Mouse (Mus musculus) adipocyte (in vitro differentiated cells): ENCODE data around the gene Gsdma2.
A peak's percentile ranks its signal among the peaks of the same experiment; 100 is the strongest.
"Not testable (repeated sequence)": the region's sequence is repeated elsewhere in the genome, so short reads cannot be mapped to it uniquely, and the experiment has no call there.

Experiments
- DNase-seq: peaks from one replicate; pipeline ENCODE4 v3.0.0-alpha.2; 2016; ENCODE audit warnings: low spot score

Gene Gsdma2

DNA sequence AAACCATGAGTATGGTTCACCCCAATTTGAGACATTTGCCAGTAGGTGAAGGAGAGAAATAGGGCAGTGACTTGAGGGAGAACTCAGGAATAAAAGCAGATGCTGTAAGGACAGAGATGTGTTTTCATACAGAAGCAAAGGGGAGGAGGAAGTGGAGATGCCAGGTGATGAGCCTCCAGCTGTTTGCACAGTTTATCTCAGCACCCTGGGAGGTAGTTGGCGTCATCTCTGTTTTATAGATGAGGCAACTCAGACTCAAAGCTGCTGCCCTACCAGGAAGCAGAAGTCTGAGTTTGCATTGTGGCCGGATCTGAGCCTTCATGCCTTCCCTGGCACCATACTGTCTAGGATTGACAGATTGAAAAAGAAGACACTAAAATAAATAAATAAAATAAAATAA, 22.4 kb downstream of the Gsdma2 start:
- no peak for DNase-seq

GRCm38 (mm10) chr11:98671284-98671815, 24.8 kb downstream of the Gsdma2 start:
- no peak for DNase-seq

- peak; percentile 29 for DNase-seq
Observed at GRCm38 (mm10) chr11:98671857-98672256, 25.3 kb downstream of the Gsdma2 start.

DNA sequence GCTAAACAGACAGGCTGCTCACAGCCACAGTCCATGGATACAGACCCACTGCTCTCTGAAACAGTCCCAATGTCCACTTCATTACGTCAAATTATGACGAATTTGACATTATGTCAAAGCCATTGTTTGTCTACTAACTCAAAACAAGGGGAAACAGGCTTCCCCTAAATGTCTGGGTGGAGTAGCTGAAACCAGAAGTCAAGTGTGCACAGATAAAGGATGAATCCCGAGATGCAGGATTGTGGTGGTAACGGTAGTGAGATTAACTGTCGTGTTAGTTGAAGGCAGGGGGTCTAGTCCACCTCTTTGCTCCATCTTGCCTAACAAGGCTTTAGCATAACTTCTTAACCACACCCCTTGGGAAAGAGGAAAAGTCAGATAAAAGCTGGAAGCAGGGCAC, 25.9 kb downstream of the Gsdma2 start:
- no peak for DNase-seq

DNA sequence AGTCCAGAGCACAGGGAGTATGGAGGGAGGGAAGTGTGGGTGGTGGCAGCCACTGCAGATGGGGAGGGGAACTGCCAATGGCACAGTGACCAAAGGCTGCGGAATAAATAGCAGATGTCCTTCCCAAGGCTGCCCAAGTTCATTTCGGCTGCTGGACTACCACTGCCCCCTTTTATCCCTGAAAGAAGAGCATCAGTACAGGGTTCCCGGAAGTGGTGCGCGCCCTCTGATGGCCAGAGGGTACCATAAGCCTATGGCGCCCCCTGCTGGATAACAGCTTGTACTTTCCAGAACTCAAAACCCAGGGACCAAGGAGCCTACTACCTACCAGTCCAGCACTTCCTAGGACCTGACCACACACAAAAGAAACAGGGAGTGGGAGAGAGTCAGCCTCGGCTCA, 26.6 kb downstream of the Gsdma2 start:
- DNase-seq: peak; percentile 45

- DNase-seq: no peak
Observed at GRCm38 (mm10) chr11:98675829-98676363, 29.3 kb downstream of the Gsdma2 start.

- no peak for DNase-seq
Observed at GRCm38 (mm10) chr11:98680023-98680422, 33.5 kb downstream of the Gsdma2 start.

DNA sequence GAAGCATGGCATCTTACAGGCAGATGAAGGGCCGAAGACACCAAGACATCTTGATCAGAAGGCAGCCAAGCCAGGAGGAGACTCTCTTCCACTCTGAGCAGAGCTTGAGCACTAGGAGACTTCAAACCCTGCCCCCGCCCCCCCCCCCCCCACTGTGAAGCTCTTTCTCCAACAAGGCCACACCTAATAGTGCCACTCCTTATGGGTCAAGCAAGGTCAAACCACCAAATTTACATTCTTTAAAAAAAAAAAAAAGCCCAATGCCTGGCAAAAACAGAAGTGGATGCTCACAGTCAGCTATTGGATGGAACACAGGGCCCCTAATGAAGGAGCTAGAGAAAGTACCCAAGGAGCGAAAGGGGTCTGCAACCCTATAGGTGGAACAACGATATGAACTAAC, 34.0 kb downstream of the Gsdma2 start:
- not testable (repeated sequence) for DNase-seq

- DNase-seq: no peak
Observed at GRCm38 (mm10) chr11:98681186-98681585, 34.6 kb downstream of the Gsdma2 start.

GRCm38 (mm10) chr11:98681786-98682745, 35.5 kb downstream of the Gsdma2 start, which contains the start of gene Psmd3:
Gene Psmd3, plus strand, starts transcription at chr11:98682554.
- peak; percentile 99 for DNase-seq

DNA sequence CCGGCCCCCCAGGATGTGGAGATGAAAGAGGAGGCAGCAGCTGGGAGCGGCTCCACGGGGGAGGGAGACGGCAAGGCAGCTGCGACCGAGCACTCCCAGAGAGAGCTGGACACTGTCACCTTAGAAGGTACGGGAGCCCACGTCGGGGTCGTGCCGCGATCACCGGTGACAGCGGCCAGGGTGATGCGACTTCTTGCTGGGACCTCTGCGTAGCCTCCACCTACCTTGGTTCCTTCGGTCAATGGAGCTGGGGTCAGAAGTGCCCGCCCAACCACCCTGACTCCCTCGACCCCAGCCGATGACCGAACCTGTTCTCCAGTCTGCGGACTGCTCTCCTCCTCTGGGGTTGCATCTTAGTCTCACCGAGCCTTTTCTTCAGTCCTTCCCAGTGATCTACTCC, 36.3 kb downstream of the Gsdma2 start:
- DNase-seq: no peak

GRCm38 (mm10) chr11:98685642-98686041, 39.1 kb downstream of the Gsdma2 start:
- DNase-seq: no peak

DNA sequence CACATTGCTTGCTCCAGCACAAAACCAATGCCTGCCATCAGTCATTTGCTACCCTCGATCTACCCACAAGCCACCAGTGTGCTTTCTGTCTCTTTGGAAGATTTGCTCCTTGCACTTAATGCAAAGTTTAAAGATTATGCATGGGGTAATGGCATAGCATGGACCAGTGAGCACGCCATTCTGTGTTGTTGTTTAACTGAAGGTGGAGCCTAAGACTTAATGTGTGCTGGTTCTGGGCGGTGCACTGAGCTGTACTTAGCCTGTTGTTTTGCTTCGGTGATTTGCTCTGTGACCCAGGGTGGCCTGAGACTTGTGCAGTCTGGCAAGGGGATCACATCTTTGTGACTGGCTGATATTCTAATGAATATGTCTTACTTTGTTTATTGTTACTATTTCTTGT, 40.4 kb downstream of the Gsdma2 start:
- no peak for DNase-seq

DNA sequence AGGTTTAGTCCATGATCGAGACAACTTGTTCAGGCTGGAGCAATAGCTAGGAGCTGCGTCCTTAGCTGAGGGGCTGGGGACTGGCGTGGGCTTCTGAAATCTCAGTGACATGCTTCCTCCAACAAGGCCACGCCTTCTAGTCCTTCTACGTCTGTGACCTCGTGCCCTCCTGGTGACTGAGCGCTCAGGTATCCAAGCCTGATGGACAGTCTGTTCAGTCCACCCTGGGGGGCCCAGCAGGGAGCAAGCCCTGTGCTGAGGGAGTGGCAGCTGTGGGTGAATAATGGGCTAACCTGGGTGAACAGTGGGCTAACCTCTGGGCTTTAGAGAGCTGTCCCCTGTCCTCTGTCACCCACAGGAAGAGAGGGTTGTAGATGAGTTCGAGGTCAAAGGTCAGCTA, 41.5 kb downstream of the Gsdma2 start:
- no peak for DNase-seq

DNA sequence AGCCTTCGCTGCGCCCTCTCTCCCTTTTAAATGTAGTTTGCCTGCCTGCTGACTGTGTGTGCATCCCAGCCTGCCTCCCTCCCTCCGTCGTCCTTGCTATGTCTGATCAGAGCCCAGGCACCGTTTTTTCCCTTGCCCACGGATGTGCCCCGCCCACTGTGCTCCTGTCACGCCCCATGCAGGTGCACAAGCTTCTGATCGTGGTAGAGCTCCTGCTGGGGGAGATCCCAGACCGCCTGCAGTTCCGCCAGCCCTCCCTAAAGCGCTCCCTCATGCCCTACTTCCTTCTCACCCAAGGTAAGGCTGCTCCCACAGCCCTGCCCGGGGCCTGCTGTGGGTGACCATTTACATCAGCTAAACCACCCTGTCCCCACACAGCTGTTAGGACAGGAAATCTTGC, 46.6 kb downstream of the Gsdma2 start:
- DNase-seq: no peak

GRCm38 (mm10) chr11:98693746-98694145, 47.2 kb downstream of the Gsdma2 start:
- DNase-seq: no peak

GRCm38 (mm10) chr11:98694301-98694700, 47.7 kb downstream of the Gsdma2 start:
- DNase-seq: no peak

- no peak for DNase-seq
Observed at GRCm38 (mm10) chr11:98695408-98695807, 48.8 kb downstream of the Gsdma2 start.

DNA sequence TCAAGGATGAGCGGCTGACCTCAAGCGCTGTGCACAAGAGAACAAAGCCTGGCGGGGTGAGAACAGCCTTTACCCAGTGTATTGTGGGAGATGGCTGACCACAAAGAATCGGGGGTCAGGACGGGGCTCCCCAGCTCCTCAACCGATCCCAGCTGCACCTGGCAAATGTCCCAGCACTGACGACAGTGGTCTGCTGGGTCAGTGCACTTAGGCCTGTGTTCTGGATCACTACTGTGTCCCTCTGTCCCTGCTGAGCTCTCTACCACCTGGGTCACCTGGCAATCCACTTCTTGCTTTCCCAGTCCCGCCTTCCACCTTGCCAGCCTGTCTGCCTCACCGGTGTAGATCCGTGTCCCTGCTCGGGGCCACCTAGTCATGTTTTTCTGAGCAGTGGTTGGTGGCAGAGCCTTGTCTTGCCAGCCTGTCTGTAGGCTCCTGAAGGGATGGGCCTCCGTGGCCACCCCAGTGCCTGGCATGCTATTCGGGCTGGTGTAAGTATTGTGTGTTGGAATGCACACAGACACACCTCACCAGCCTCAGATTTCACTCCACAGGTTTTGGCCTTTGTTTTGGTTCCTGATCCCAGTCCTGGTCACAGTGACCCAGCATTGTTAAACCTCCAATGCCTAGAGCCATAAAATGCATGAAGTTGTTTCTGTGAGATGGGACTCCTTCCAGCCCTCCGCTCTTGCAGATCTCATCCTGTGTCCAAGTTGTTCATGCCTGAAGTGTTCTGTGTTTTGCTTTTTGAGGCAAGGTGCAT, 50.1 kb downstream of the Gsdma2 start:
- DNase-seq: no peak

- DNase-seq: no peak
Observed at GRCm38 (mm10) chr11:98697225-98697624, 50.7 kb downstream of the Gsdma2 start.

- no peak for DNase-seq
Observed at GRCm38 (mm10) chr11:98698849-98699640, 52.5 kb downstream of the Gsdma2 start.

DNA sequence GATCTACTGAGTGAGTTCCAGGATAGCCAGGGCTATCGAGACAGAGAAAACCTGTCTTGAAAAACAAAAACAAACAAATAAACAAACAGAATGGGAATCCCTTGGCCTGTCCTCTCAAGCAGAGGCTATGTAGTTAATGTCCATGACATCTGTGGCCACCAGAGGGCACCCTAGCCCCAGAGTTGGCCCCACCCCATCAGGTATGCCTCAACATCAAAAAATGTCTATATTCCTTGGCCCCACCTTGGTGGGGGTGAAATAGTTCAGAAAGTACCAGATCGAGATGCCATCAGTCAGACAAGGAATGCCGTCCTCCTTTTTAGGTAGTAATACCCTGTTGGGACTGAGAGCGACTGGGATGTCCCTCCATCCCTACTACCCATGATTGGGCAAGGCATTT, 53.4 kb downstream of the Gsdma2 start:
- peak; percentile 79 for DNase-seq
